Mouse (Mus musculus) hindlimb bud, embryonic 11.5 days (tissue): ENCODE measurements at regions not wholly inside any gene's neighbourhood (a gene's known extent, or its start where the extent isn't known, plus 50 kb on each side); places are given as distances from the start of the nearest gene placed in this dataset.
A peak's percentile ranks its signal among the peaks of the same experiment; 100 is the strongest.
"Not testable (repeated sequence)": the region's sequence is repeated elsewhere in the genome, so short reads cannot be mapped to it uniquely, and the experiment has no call there.

Experiments
- DNase-seq: peaks from one replicate; pipeline ENCODE4 v3.0.0-alpha.2; 2012; ENCODE audit warnings: low read depth, low spot score; ENCODE audit errors: extremely low spot score

- no peak for DNase-seq
Measured at GRCm38 (mm10) chr13:69129056-69129620, 129.8 kb upstream of the Adcy2 start.

- DNase-seq, result no peak
Measured at GRCm38 (mm10) chr13:69127522-69127921, 128.2 kb upstream of the Adcy2 start.

GRCm38 (mm10) chr13:69118743-69119142 lies 119.4 kb upstream of the Adcy2 start:
- DNase-seq, result not testable (repeated sequence)

GRCm38 (mm10) chr13:69109168-69109567 lies 109.8 kb upstream of the Adcy2 start:
- no peak for DNase-seq

- peak; percentile 49 for DNase-seq
Measured at GRCm38 (mm10) chr13:69086613-69087012, 87.3 kb upstream of the Adcy2 start.

- no peak for DNase-seq
Measured at GRCm38 (mm10) chr13:69070336-69070735, 71.0 kb upstream of the Adcy2 start.

GRCm38 (mm10) chr13:69069817-69070216 lies 70.5 kb upstream of the Adcy2 start:
- DNase-seq, result no peak

GRCm38 (mm10) chr13:69066636-69067035 lies 67.3 kb upstream of the Adcy2 start:
- no peak for DNase-seq

- no peak for DNase-seq
Measured at GRCm38 (mm10) chr13:69065285-69065684, 65.9 kb upstream of the Adcy2 start.

GRCm38 (mm10) chr13:69062692-69063233 lies 63.4 kb upstream of the Adcy2 start:
- DNase-seq, result no peak

GRCm38 (mm10) chr13:69061436-69061835 lies 62.1 kb upstream of the Adcy2 start:
- DNase-seq, result no peak
